In the genomic region with DNA sequence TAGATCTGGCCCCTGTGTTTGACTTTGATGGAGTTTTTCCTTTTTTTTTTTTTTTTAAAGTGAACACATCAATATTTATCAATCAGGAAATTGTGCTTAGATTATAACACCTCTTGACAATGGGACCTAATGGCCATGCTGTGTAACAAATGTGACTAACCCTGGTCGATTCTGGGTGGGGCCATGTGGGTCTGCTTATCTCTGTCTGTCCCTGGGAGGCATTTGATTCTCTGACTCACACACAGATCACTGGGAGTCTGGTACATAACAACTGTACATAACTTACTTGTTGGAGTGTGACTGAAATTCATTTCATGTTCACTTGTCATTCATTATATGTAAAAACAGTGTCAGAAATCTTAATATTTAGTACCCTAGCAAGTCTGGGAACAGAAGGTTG, we compare ENCODE assay signal across 33 mouse cellular contexts. TPM values are rescaled to one million over a fixed set of nuclear protein-coding genes. Genes with fewer than 3 reads are reported as not detected.
DNase-seq lines count a peak whose midpoint lies in the region; ATAC-seq and TF ChIP-seq lines count a peak whose summit lies in the region.
"Had no signal": no experiment of that assay in that cellular context is flagged by ENCODE, and none has a peak within 500 bp of the region (broad histone marks: within the 10 kb centered on the region; RNA-seq: fewer than 3 reads in every experiment).

No protein-coding gene starts in this region.

- no peaks in the 10 kb centered on the region for H3K4me1 ChIP-seq in intestine, embryonic 15.5 days (replicated peaks)
- no peaks in the 10 kb centered on the region for H3K4me1 ChIP-seq in stomach, postnatal 0 days (replicated peaks; ENCODE audit: control insufficient read depth, insufficient read depth)
- no peaks in the 10 kb centered on the region for H3K4me1 ChIP-seq in neural tube, embryonic 15.5 days
- H3K4me1 ChIP-seq: forebrain, embryonic 10.5 days; limb, embryonic 10.5 days; midbrain, embryonic 12.5 days had no signal

- CTCF ChIA-PET in Patski (lab: Charles Lee), result no interaction called here

- 54% methylated on average over 1 of the region's 1 CpGs for WGBS in intestine, embryonic 15.5 days
- 21% methylated on average over 1 of the region's 1 CpGs for WGBS in stomach, postnatal 0 days
- WGBS in neural tube, embryonic 15.5 days, result 74% methylated on average over 1 of the region's 1 CpGs

- no peak overlapping the region for H3K4me3 ChIP-seq in intestine, embryonic 15.5 days (replicated peaks)
- H3K4me3 ChIP-seq in stomach, postnatal 0 days (ENCODE audit: low read depth, low read length), result no peak overlapping the region
- H3K4me3 ChIP-seq in neural tube, embryonic 15.5 days (replicated peaks), result no peak overlapping the region
- H3K4me3 ChIP-seq: forebrain, embryonic 10.5 days; limb, embryonic 10.5 days; midbrain, embryonic 12.5 days had no signal

- DNase-seq in adrenal gland, adult 8-10 months, result peak; percentile 31
- no peak for DNase-seq in adrenal gland, adult 18-20 months (ENCODE audit: low spot score in 2 of 2)
- DNase-seq in Patski (ENCODE audit: low read depth, low spot score), result no peak
- DNase-seq in stomach, postnatal 0 days (ENCODE audit: low spot score), result peak; percentile 22
- DNase-seq in spleen, adult 12 weeks (ENCODE audit: low spot score), result no peak
- no peak for DNase-seq in cerebellum, postnatal 14 days
- DNase-seq: B cell, adult 2 months; cerebellum, adult 18-20 months; cerebellum, postnatal 25 days; gastrocnemius, postnatal 14 days; heart, adult 11 months; kidney, adult 2 months; lung, postnatal 10 days; right cerebral cortex, postnatal 14 days; thymus, postnatal 25 days had no signal

- no peak overlapping the region for H3K27ac ChIP-seq in intestine, embryonic 15.5 days
- no peak overlapping the region for H3K27ac ChIP-seq in stomach, postnatal 0 days (replicated peaks)
- no peak overlapping the region for H3K27ac ChIP-seq in neural tube, embryonic 15.5 days (replicated peaks)
- H3K27ac ChIP-seq: forebrain, embryonic 10.5 days; kidney, postnatal 0 days; limb, embryonic 10.5 days; midbrain, embryonic 12.5 days had no signal

- POLR2A ChIA-PET in Patski (lab: Charles Lee), result interaction anchor here (0.6 kb wide), 1 partner anchor 174 kb away, joined by 5 read pairs; no protein-coding TSS in a partner anchor

- no peak for TF ChIP-seq EP300 in stomach, postnatal 0 days (optimal IDR thresholded peaks at IDR 0.05)

- H3K9me3 ChIP-seq in intestine, embryonic 15.5 days, result no peaks in the 10 kb centered on the region
- no peaks in the 10 kb centered on the region for H3K9me3 ChIP-seq in stomach, postnatal 0 days (ENCODE audit: control insufficient read depth, low read length)
- no peaks in the 10 kb centered on the region for H3K9me3 ChIP-seq in neural tube, embryonic 15.5 days (replicated peaks)
- H3K9me3 ChIP-seq: forebrain, embryonic 10.5 days; limb, embryonic 10.5 days; midbrain, embryonic 12.5 days had no signal

- ATAC-seq in Patski, result peak; percentile 62
- peak; percentile 85 for ATAC-seq in intestine, embryonic 15.5 days
- ATAC-seq in stomach, postnatal 0 days (ENCODE audit: low FRiP score, low TSS enrichment), result peak; percentile 90
- no peak for ATAC-seq in neural tube, embryonic 15.5 days (ENCODE audit: low FRiP score)
- ATAC-seq: forebrain, embryonic 16.5 days had no signal

- H3K9ac ChIP-seq in intestine, embryonic 15.5 days, result no peak overlapping the region
- no peak overlapping the region for H3K9ac ChIP-seq in stomach, postnatal 0 days (ENCODE audit: low read length)
- no peak overlapping the region for H3K9ac ChIP-seq in neural tube, embryonic 15.5 days (replicated peaks)
- H3K9ac ChIP-seq: midbrain, embryonic 12.5 days had no signal

- H3K27me3 ChIP-seq in Patski, result peaks cover 6% of the 10 kb centered on the region
- H3K27me3 ChIP-seq in intestine, embryonic 15.5 days (replicated peaks), result no peaks in the 10 kb centered on the region
- no peaks in the 10 kb centered on the region for H3K27me3 ChIP-seq in stomach, postnatal 0 days (ENCODE audit: control insufficient read depth, insufficient read depth, low read length)
- no peaks in the 10 kb centered on the region for H3K27me3 ChIP-seq in neural tube, embryonic 15.5 days (replicated peaks)
- H3K27me3 ChIP-seq: midbrain, embryonic 12.5 days had no signal

- H3K36me3 ChIP-seq in intestine, embryonic 15.5 days, result no peaks in the 10 kb centered on the region
- no peaks in the 10 kb centered on the region for H3K36me3 ChIP-seq in stomach, postnatal 0 days (ENCODE audit: control insufficient read depth, insufficient read depth, low read length)
- no peaks in the 10 kb centered on the region for H3K36me3 ChIP-seq in neural tube, embryonic 15.5 days
- H3K36me3 ChIP-seq: forebrain, embryonic 10.5 days; limb, embryonic 10.5 days; midbrain, embryonic 12.5 days had no signal

- no peak for TF ChIP-seq CTCF in Patski (IDR thresholded peaks at IDR 0.05)
- TF ChIP-seq CTCF in stomach, postnatal 0 days (IDR thresholded peaks at IDR 0.05; ENCODE audit: low read depth), result no peak

- in situ Hi-C loops in Patski (cut with MboI; ENCODE audit: low pct_unique_long_range_greater_than_20kb), result no loop called here

- no peak overlapping the region for H3K4me2 ChIP-seq in intestine, embryonic 15.5 days (replicated peaks)
- H3K4me2 ChIP-seq in stomach, postnatal 0 days (replicated peaks; ENCODE audit: low read depth), result no peak overlapping the region
- no peak overlapping the region for H3K4me2 ChIP-seq in neural tube, embryonic 15.5 days
- H3K4me2 ChIP-seq: heart, embryonic 11.5 days; midbrain, embryonic 12.5 days had no signal

RNA-seq across cellular contexts. Expression of a gene that starts 13.7 kb away (rescaled TPM):
- total RNA-seq in adrenal gland, adult 8-10 months (2022), result not detected
- not detected for total RNA-seq in adrenal gland, adult 18-20 months (2021)
- not detected for polyA plus RNA-seq in Patski (2021)
- not detected in 2 replicates for polyA plus RNA-seq in intestine, embryonic 15.5 days (2015; fragmentation: Nextera tagmentation; extraction: Ambion mirVana)
- not detected in 2 replicates for polyA plus RNA-seq in stomach, postnatal 0 days (2015; fragmentation: Nextera tagmentation; extraction: Ambion mirVana)
- not detected in 2 replicates for polyA plus RNA-seq in neural tube, embryonic 15.5 days (2015; fragmentation: Nextera tagmentation; extraction: Ambion mirVana)
- total RNA-seq: gastrocnemius, postnatal 14 days; hematopoietic stem cell, adult 5-6 weeks; layer of hippocampus, postnatal 14 days; liver, adult 2 months; monocyte, adult 5-6 weeks had no signal
- polyA plus RNA-seq: forebrain, embryonic 10.5 days; forebrain, embryonic 16.5 days; heart, embryonic 11.5 days; heart, postnatal 0 days; kidney, adult 2 months; kidney, postnatal 0 days; large intestine, adult 2 months; limb, embryonic 10.5 days; liver, adult 2 months; liver, embryonic 16.5 days; midbrain, embryonic 12.5 days; neural tube, embryonic 11.5 days; spleen, adult 2 months; stomach, embryonic 14.5 days had no signal

Comparison
In these comparisons a context has a peak if more than half of its experiments do, and no peak if none do; other contexts are left out.
1. DNase-seq: peak in adrenal gland, adult 8-10 months (single experiment) and stomach, postnatal 0 days (single experiment); none in adrenal gland, adult 18-20 months (0 of 2), Patski (single experiment), spleen, adult 12 weeks (single experiment) and cerebellum, postnatal 14 days (0 of 2).